Mouse (Mus musculus): Measurements from ENCODE around the gene Pabpc1l.

DNA sequence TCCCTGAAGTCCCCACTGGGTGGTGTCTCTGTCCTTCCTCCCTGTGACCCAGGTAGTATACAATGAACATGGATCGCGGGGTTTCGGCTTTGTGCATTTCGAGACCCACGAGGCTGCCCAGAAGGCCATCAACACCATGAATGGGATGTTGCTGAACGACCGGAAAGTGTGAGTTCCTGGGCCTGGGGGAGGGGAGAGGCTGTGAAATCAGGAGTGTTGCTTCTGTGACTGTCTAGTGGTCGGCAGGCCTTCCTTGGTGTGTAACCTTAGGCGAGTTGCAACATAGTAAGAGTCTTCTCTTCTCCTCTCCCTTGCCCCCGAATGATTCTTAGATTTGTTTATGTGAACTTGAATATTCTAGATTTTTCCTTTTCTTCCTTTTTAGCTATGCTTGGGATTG is 5.9 kb downstream of the Pabpc1l start:
- TF ChIP-seq POLR2A (IDR thresholded peaks at IDR 0.05; ENCODE audit: control insufficient read depth, extremely low read depth, insufficient read depth, low read length, poor library complexity), result no peak
- TF ChIP-seq CTCF (IDR thresholded peaks at IDR 0.05; ENCODE audit: borderline replicate concordance, control insufficient read depth, extremely low read depth, insufficient read depth, low read length, poor library complexity), result no peak

All from thymus, adult 2 months (tissue).